ENCODE assay signal across 24 mouse cellular contexts in the genomic region with DNA sequence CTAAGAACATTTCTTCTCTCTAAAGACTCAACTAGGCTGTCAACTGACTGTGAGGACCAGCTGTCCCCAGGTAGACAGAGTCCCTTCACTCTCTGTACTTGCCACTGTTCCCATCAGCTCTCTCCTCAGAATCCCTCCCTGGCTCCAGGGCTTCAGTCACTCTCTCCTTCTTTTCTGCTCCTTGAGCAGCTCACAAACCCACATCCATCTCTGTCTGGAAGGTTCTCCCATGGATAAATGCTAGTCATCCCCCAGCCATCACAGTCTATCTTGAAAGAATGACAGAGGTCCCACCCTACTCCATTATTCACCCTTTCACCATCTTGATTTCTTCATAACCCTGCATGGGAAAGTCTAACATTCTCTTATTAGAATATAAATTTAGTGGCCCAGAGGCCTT.
DNase-seq lines count a peak whose midpoint lies in the region; ATAC-seq lines count a peak whose summit lies in the region.
"Had no signal": no experiment of that assay in that cellular context is flagged by ENCODE, and none has a peak within 500 bp of the region (broad histone marks: within the 10 kb centered on the region; RNA-seq: fewer than 3 reads in every experiment).

No protein-coding gene starts in this region.

- ATAC-seq in intestine, embryonic 14.5 days (replicated peaks; ENCODE audit: low FRiP score, low TSS enrichment, low read depth) = no peak
- no peak for ATAC-seq in intestine, embryonic 15.5 days
- ATAC-seq: CD4-positive, CD25-positive, alpha-beta regulatory T cell, adult 4 months; forebrain, embryonic 14.5 days; forebrain, embryonic 16.5 days had no signal

- H3K27me3 ChIP-seq in intestine, embryonic 14.5 days (replicated peaks; ENCODE audit: control insufficient read depth, insufficient read depth, low read length) = no peaks in the 10 kb centered on the region
- no peaks in the 10 kb centered on the region for H3K27me3 ChIP-seq in intestine, embryonic 15.5 days (replicated peaks)
- H3K27me3 ChIP-seq: embryonic facial prominence, embryonic 13.5 days; embryonic facial prominence, embryonic 15.5 days; forebrain, embryonic 12.5 days had no signal

- no peaks in the 10 kb centered on the region for H3K9me3 ChIP-seq in intestine, embryonic 14.5 days (ENCODE audit: control insufficient read depth, low read length)
- no peaks in the 10 kb centered on the region for H3K9me3 ChIP-seq in intestine, embryonic 15.5 days
- H3K9me3 ChIP-seq: embryonic facial prominence, embryonic 13.5 days; embryonic facial prominence, embryonic 15.5 days; forebrain, embryonic 10.5 days; forebrain, embryonic 12.5 days had no signal

- peak; percentile 51 for DNase-seq in heart, adult 11 months
- no peak for DNase-seq in heart, postnatal 4 days
- peak; percentile 48 for DNase-seq in intestine, embryonic 14.5 days (ENCODE audit: low spot score)
- no peak for DNase-seq in cerebellum, adult 18-20 months
- DNase-seq: adrenal gland, adult 2 months; adrenal gland, postnatal 10 days; adrenal gland, postnatal 25 days; B cell, adult 2 months; cerebellum, adult 11 months; cerebellum, adult 2 months; cerebellum, adult 9-10 months; cerebellum, postnatal 10 days; cerebellum, postnatal 25 days; embryo, embryonic 11 days had no signal

- H3K36me3 ChIP-seq in intestine, embryonic 14.5 days (ENCODE audit: control insufficient read depth, insufficient read depth, low read length) = no peaks in the 10 kb centered on the region
- no peaks in the 10 kb centered on the region for H3K36me3 ChIP-seq in intestine, embryonic 15.5 days
- H3K36me3 ChIP-seq: embryonic facial prominence, embryonic 13.5 days; embryonic facial prominence, embryonic 15.5 days; forebrain, embryonic 10.5 days; forebrain, embryonic 12.5 days; G1E had no signal

- H3K27ac ChIP-seq in intestine, embryonic 14.5 days (ENCODE audit: low read depth) = no peak overlapping the region
- H3K27ac ChIP-seq in intestine, embryonic 15.5 days = no peak overlapping the region
- H3K27ac ChIP-seq: embryonic facial prominence, embryonic 13.5 days; embryonic facial prominence, embryonic 15.5 days; forebrain, embryonic 10.5 days; forebrain, embryonic 12.5 days had no signal

- no peaks in the 10 kb centered on the region for H3K4me1 ChIP-seq in intestine, embryonic 14.5 days (replicated peaks; ENCODE audit: control insufficient read depth, insufficient read depth, low read length)
- no peaks in the 10 kb centered on the region for H3K4me1 ChIP-seq in intestine, embryonic 15.5 days (replicated peaks)
- H3K4me1 ChIP-seq: embryonic facial prominence, embryonic 15.5 days; forebrain, embryonic 12.5 days had no signal

- H3K9ac ChIP-seq in intestine, embryonic 14.5 days (ENCODE audit: low read length) = no peak overlapping the region
- no peak overlapping the region for H3K9ac ChIP-seq in intestine, embryonic 15.5 days
- H3K9ac ChIP-seq: embryonic facial prominence, embryonic 13.5 days; embryonic facial prominence, embryonic 15.5 days; forebrain, embryonic 12.5 days had no signal

- no peak overlapping the region for H3K4me3 ChIP-seq in intestine, embryonic 14.5 days (ENCODE audit: low read depth, low read length)
- H3K4me3 ChIP-seq in intestine, embryonic 15.5 days (replicated peaks) = no peak overlapping the region
- H3K4me3 ChIP-seq: embryonic facial prominence, embryonic 13.5 days; embryonic facial prominence, embryonic 15.5 days; erythroblast, embryonic 14.5 days; forebrain, embryonic 10.5 days; forebrain, embryonic 12.5 days had no signal

- H3K4me2 ChIP-seq in intestine, embryonic 14.5 days (ENCODE audit: low read length) = no peak overlapping the region
- no peak overlapping the region for H3K4me2 ChIP-seq in intestine, embryonic 15.5 days (replicated peaks)
- H3K4me2 ChIP-seq: embryonic facial prominence, embryonic 13.5 days; embryonic facial prominence, embryonic 15.5 days; forebrain, embryonic 12.5 days had no signal

Comparison
In these comparisons a context has a peak if more than half of its experiments do, and no peak if none do; other contexts are left out.
1. DNase-seq: peak in heart, adult 11 months (single experiment) and intestine, embryonic 14.5 days (single experiment); none in heart, postnatal 4 days (single experiment) and cerebellum, adult 18-20 months (0 of 2).